Comparison of ENCODE assay signal across 24 mouse cellular contexts in the genomic region with DNA sequence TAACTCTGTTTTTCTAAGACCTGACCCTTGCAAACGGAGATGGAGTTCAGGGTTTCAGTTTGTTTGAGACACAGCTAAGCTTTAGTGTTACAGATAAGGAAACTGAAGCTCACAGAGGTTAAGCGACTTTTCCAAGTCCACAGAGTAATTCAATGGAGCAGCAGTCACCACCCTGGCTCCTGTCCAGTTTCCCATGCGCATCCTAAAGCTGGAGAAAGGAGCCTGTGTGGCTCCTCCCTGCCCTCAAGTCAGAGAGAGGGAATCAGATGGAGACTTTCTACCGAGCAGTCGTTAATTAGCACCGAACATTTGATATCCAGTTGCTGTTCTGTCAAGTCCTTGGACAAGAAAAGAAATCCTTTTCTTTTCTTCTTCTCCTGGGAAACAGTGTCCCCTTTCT. TPM values are rescaled to one million over a fixed set of nuclear protein-coding genes. Genes with fewer than 3 reads are reported as not detected.
A peak's percentile ranks its signal among the peaks of the same experiment; 100 is the strongest.
DNase-seq lines count a peak whose midpoint lies in the region; ATAC-seq and TF ChIP-seq lines count a peak whose summit lies in the region.
"Had no signal": no experiment of that assay in that cellular context is flagged by ENCODE, and none has a peak within 500 bp of the region (broad histone marks: within the 10 kb centered on the region; RNA-seq: fewer than 3 reads in every experiment).

No protein-coding gene starts in this region.

- H3K27me3 ChIP-seq in heart, adult 2 months (ENCODE audit: control insufficient read depth, insufficient read depth, low read length), result no peaks in the 10 kb centered on the region; the same call in 1 of the 2 replicates
- H3K27me3 ChIP-seq in kidney, postnatal 0 days (ENCODE audit: insufficient read depth, low read length), result no peaks in the 10 kb centered on the region
- no peaks in the 10 kb centered on the region for H3K27me3 ChIP-seq in lung, embryonic 14.5 days (ENCODE audit: insufficient read depth, low read length)

- intact Hi-C loops in heart, adult 2 months (cut with DNase I), result no loop called here

- peaks cover 1% of the 10 kb centered on the region; the same call in 1 of the 2 replicates for H3K4me1 ChIP-seq in heart, adult 2 months (ENCODE audit: control insufficient read depth, insufficient read depth, low read length)
- peaks cover 15% of the 10 kb centered on the region for H3K4me1 ChIP-seq in kidney, postnatal 0 days (replicated peaks; ENCODE audit: insufficient read depth, low read length)
- H3K4me1 ChIP-seq in lung, embryonic 14.5 days (ENCODE audit: insufficient read depth), result peaks cover 11% of the 10 kb centered on the region; the same call in 1 of the 2 replicates

- H3K9ac ChIP-seq in heart, adult 2 months (ENCODE audit: low read depth, low read length), result no peak overlapping the region
- no peak overlapping the region for H3K9ac ChIP-seq in kidney, postnatal 0 days (ENCODE audit: low read depth, low read length)
- no peak overlapping the region for H3K9ac ChIP-seq in lung, embryonic 14.5 days
- H3K9ac ChIP-seq: forebrain, postnatal 0 days; hindbrain, embryonic 14.5 days had no signal

- no peak for TF ChIP-seq POLR2A in heart, adult 2 months (IDR thresholded peaks at IDR 0.05; ENCODE audit: insufficient read depth, low read depth, low read length)

- H3K79me2 ChIP-seq in heart, adult 2 months (replicated peaks; ENCODE audit: control insufficient read depth, insufficient read depth, low read length), result 0 out of 2 replicates have a peak, but pooled peaks cover 2% of the 10 kb centered on the region

- no peak overlapping the region for H3K27ac ChIP-seq in heart, adult 2 months
- no peak overlapping the region for H3K27ac ChIP-seq in kidney, postnatal 0 days
- H3K27ac ChIP-seq in lung, embryonic 14.5 days (ENCODE audit: low read depth), result no peak overlapping the region
- H3K27ac ChIP-seq: heart, embryonic 10.5 days; hindbrain, embryonic 14.5 days had no signal

- no peak for ATAC-seq in kidney, postnatal 0 days (replicated peaks; ENCODE audit: low FRiP score, low read depth)
- no peak for ATAC-seq in lung, embryonic 14.5 days (ENCODE audit: insufficient read depth)
- ATAC-seq: forebrain, postnatal 0 days; inflammation-experienced regulatory T-cells, adult 6 months had no signal

- no peak for TF ChIP-seq CTCF in heart, adult 2 months (IDR thresholded peaks at IDR 0.05)
- no peak for TF ChIP-seq CTCF in kidney, postnatal 0 days (IDR thresholded peaks at IDR 0.05; ENCODE audit: low read depth)
- no peak for TF ChIP-seq CTCF in lung, embryonic 14.5 days (IDR thresholded peaks at IDR 0.05; ENCODE audit: low read depth)

- H3K4me2 ChIP-seq in kidney, postnatal 0 days (ENCODE audit: low read length), result no peak overlapping the region
- no peak overlapping the region for H3K4me2 ChIP-seq in lung, embryonic 14.5 days
- H3K4me2 ChIP-seq: hindbrain, embryonic 14.5 days had no signal

- TF ChIP-seq EP300 in heart, adult 2 months (IDR thresholded peaks at IDR 0.05; ENCODE audit: insufficient read depth, low read depth, low read length), result no peak

- DNase-seq in heart, adult 11 months, result peak; percentile 18
- no peak for DNase-seq in heart, adult 2 months
- DNase-seq in kidney, postnatal 0 days (ENCODE audit: low spot score), result peak; percentile 58
- DNase-seq in kidney, adult 18-20 months, result no peak
- peak; percentile 53 for DNase-seq in lung, embryonic 14.5 days
- DNase-seq in lung, postnatal 10 days, result no peak
- peak; percentile 30 for DNase-seq in NIH3T3 (ENCODE audit: low read depth)
- DNase-seq in gastrocnemius, postnatal 25 days, result no peak
- DNase-seq: adrenal gland, adult 8-10 months; adrenal gland, postnatal 36 days; cerebellum, adult 2 months; forebrain, postnatal 0 days; gastrocnemius, postnatal 14 days; heart, postnatal 10 days; heart, postnatal 4 days had no signal

- WGBS in heart, adult 2 months, result 27% methylated on average over 6 of the region's 6 CpGs
- 31% methylated on average over 6 of the region's 6 CpGs for WGBS in kidney, postnatal 0 days
- 43% methylated on average over 6 of the region's 6 CpGs for WGBS in lung, embryonic 14.5 days

- no peaks in the 10 kb centered on the region for H3K36me3 ChIP-seq in heart, adult 2 months (ENCODE audit: control insufficient read depth, insufficient read depth, low read length)
- no peaks in the 10 kb centered on the region for H3K36me3 ChIP-seq in kidney, postnatal 0 days (ENCODE audit: insufficient read depth, low read length)
- peaks cover 4% of the 10 kb centered on the region for H3K36me3 ChIP-seq in lung, embryonic 14.5 days (ENCODE audit: insufficient read depth)

- no peak overlapping the region for H3K4me3 ChIP-seq in heart, adult 2 months
- no peak overlapping the region for H3K4me3 ChIP-seq in kidney, postnatal 0 days (replicated peaks; ENCODE audit: low read depth, low read length)
- no peak overlapping the region for H3K4me3 ChIP-seq in lung, embryonic 14.5 days (ENCODE audit: low read depth, low read length)
- H3K4me3 ChIP-seq: heart, embryonic 10.5 days had no signal

- H3K9me3 ChIP-seq in kidney, postnatal 0 days (replicated peaks; ENCODE audit: low read length), result no peaks in the 10 kb centered on the region
- no peaks in the 10 kb centered on the region for H3K9me3 ChIP-seq in lung, embryonic 14.5 days (ENCODE audit: low read depth, low read length)
- H3K9me3 ChIP-seq: heart, embryonic 10.5 days had no signal

RNA-seq across cellular contexts. Expression of a gene that starts 9.2 kb away (rescaled TPM):
- total RNA-seq in heart, adult 2 months (2021), result 1 to 10 TPM in 1 of 2 experiments, under 1 TPM in 1; 0.98 to 2.0 TPM
- polyA plus RNA-seq in heart, adult 2 months (2012; rRNA removed), result 1.6 and 2.3 TPM in 2 replicates
- 20.9 and 23.4 TPM in 2 replicates for polyA plus RNA-seq in kidney, postnatal 0 days (2015; fragmentation: Nextera tagmentation; extraction: Ambion mirVana)
- polyA plus RNA-seq in lung, embryonic 14.5 days (2014; fragmentation: Nextera tagmentation; extraction: Ambion mirVana), result 20.8 and 22.9 TPM in 2 replicates
- total RNA-seq in gastrocnemius, postnatal 25 days (2021), result 1 to 10 TPM in 1 of 2 experiments, under 1 TPM in 1; 0.87 to 1.1 TPM

RNA-seq across cellular contexts. Expression of a gene that starts 14.4 kb away (rescaled TPM):
- total RNA-seq in heart, adult 2 months (2021), result 10 to 100 TPM; 17.8 to 20.4 TPM
- 15.7 and 19.4 TPM in 2 replicates for polyA plus RNA-seq in heart, adult 2 months (2012; rRNA removed)
- 24.7 and 27.3 TPM in 2 replicates for polyA plus RNA-seq in kidney, postnatal 0 days (2015; fragmentation: Nextera tagmentation; extraction: Ambion mirVana)
- polyA plus RNA-seq in lung, embryonic 14.5 days (2014; fragmentation: Nextera tagmentation; extraction: Ambion mirVana), result 40.9 and 46.6 TPM in 2 replicates
- 10 to 100 TPM; 13.7 to 14.0 TPM for total RNA-seq in gastrocnemius, postnatal 25 days (2021)

RNA-seq across cellular contexts. Expression of a gene that starts 36.8 kb away (rescaled TPM):
- total RNA-seq in heart, adult 2 months (2021), result not detected
- polyA plus RNA-seq in heart, adult 2 months (2012; rRNA removed), result not detected in 2 replicates
- not detected in 2 replicates for polyA plus RNA-seq in kidney, postnatal 0 days (2015; fragmentation: Nextera tagmentation; extraction: Ambion mirVana)
- polyA plus RNA-seq in lung, embryonic 14.5 days (2014; fragmentation: Nextera tagmentation; extraction: Ambion mirVana), result not detected in 2 replicates
- total RNA-seq in gastrocnemius, postnatal 25 days (2021), result not detected
- total RNA-seq: adrenal gland, adult 8-10 months; adrenal gland, postnatal 36 days; CH12.LX; forebrain, postnatal 0 days; gastrocnemius, adult 18-20 months; gastrocnemius, postnatal 14 days; granulocyte monocyte progenitor cell, adult 5-6 weeks; heart, postnatal 10 days; heart, postnatal 4 days had no signal
- polyA plus RNA-seq: cerebellum, adult 2 months; embryonic facial prominence, embryonic 11.5 days; forebrain, embryonic 11.5 days; forebrain, postnatal 0 days; heart, embryonic 10.5 days; heart, embryonic 14.5 days; hindbrain, embryonic 14.5 days; inflammation-experienced regulatory T-cells, adult 6 months had no signal

RNA-seq across cellular contexts. Expression of a gene that starts 40.0 kb away (rescaled TPM):
- 1 to 10 TPM; 4.8 to 5.2 TPM for total RNA-seq in heart, adult 2 months (2021)
- polyA plus RNA-seq in heart, adult 2 months (2012; rRNA removed), result 6.9 and 10.1 TPM in 2 replicates
- polyA plus RNA-seq in kidney, postnatal 0 days (2015; fragmentation: Nextera tagmentation; extraction: Ambion mirVana), result 12.6 and 14.3 TPM in 2 replicates
- 18.6 and 19.8 TPM in 2 replicates for polyA plus RNA-seq in lung, embryonic 14.5 days (2014; fragmentation: Nextera tagmentation; extraction: Ambion mirVana)
- 1 to 10 TPM; 2.3 to 3.5 TPM for total RNA-seq in gastrocnemius, postnatal 25 days (2021)

RNA-seq across cellular contexts. Expression of a gene that starts 40.4 kb away (rescaled TPM):
- 10 to 100 TPM; 32.8 to 37.5 TPM for total RNA-seq in heart, adult 2 months (2021)
- 23.3 and 41.1 TPM in 2 replicates for polyA plus RNA-seq in heart, adult 2 months (2012; rRNA removed)
- polyA plus RNA-seq in kidney, postnatal 0 days (2015; fragmentation: Nextera tagmentation; extraction: Ambion mirVana), result 30.8 and 34.4 TPM in 2 replicates
- polyA plus RNA-seq in lung, embryonic 14.5 days (2014; fragmentation: Nextera tagmentation; extraction: Ambion mirVana), result 41.1 and 47.1 TPM in 2 replicates
- 10 to 100 TPM; 35.8 to 41.6 TPM for total RNA-seq in gastrocnemius, postnatal 25 days (2021)

Comparison
In these comparisons a context has a peak if more than half of its experiments do, and no peak if none do; other contexts are left out.
1. DNase-seq: peak in heart, adult 11 months (single experiment), kidney, postnatal 0 days (single experiment), lung, embryonic 14.5 days (single experiment) and NIH3T3 (single experiment); none in heart, adult 2 months (0 of 2), kidney, adult 18-20 months (single experiment), lung, postnatal 10 days (single experiment) and gastrocnemius, postnatal 25 days (single experiment).